Mouse (Mus musculus) embryonic facial prominence, embryonic 15.5 days (tissue): ENCODE measurements around the gene Pigc. TPM values are rescaled to one million over a fixed set of nuclear protein-coding genes. Genes with fewer than 3 reads are reported as not detected.

ENCODE experiments used
- ATAC-seq: fragments of 200-750 bp; cut with Nextera tagmentation; 2 replicates; pipeline ENCODE4 v1.8.0; 2017; ENCODE audit warnings: low read depth, moderate TSS enrichment; ENCODE audit not compliant: insufficient number of reproducible peaks, low FRiP score, low TSS enrichment
- H3K27ac ChIP-seq: fragments of 300-500 bp; sonication (generic); replicated peaks from 2 replicates; pipeline ENCODE4 v1.5.1; 2015; ENCODE audit warnings: mild to moderate bottlenecking, inconsistent platforms
- H3K27me3 ChIP-seq: fragments of 300-500 bp; sonication (generic); 2 replicates; pipeline ENCODE4 v1.6.1; 2015; ENCODE audit warnings: inconsistent platforms
- H3K36me3 ChIP-seq: fragments of 300-500 bp; sonication (generic); 2 replicates; pipeline ENCODE4 v1.6.1; 2015; ENCODE audit warnings: mild to moderate bottlenecking, inconsistent platforms
- H3K4me1 ChIP-seq: fragments of 300-500 bp; sonication (generic); 2 replicates; pipeline ENCODE4 v1.6.1; 2015; ENCODE audit warnings: inconsistent platforms
- H3K4me2 ChIP-seq: fragments of 300-500 bp; sonication (generic); replicated peaks from 2 replicates; pipeline ENCODE4 v1.6.1; 2015; ENCODE audit warnings: mild to moderate bottlenecking, inconsistent platforms
- H3K4me3 ChIP-seq: fragments of 300-500 bp; sonication (generic); replicated peaks from 2 replicates; pipeline ENCODE4 v1.5.1; 2015; ENCODE audit warnings: mild to moderate bottlenecking, inconsistent platforms
- H3K9ac ChIP-seq: fragments of 300-500 bp; sonication (generic); 2 replicates; pipeline ENCODE4 v1.6.1; 2015; ENCODE audit warnings: inconsistent platforms
- H3K9me3 ChIP-seq: fragments of 300-500 bp; sonication (generic); replicated peaks from 2 replicates; pipeline ENCODE4 v1.6.1; 2016; ENCODE audit warnings: inconsistent platforms
- WGBS: fragments of 180-500 bp; shearing (Covaris S2); methylation state at CpG from one replicate; pipeline ENCODE4 v1.1.7; 2015; 5-methylcytosine and 5-hydroxymethylcytosine counted together
- polyA plus RNA-seq: library from polyadenylated mRNA; unstranded; fragments of >200 nt; fragmentation: Nextera tagmentation; extraction: Ambion mirVana; gene quantifications from 2 replicates; pipeline ENCODE4 v1.2.1, GENCODE M21; 2015

Gene Pigc
- polyA plus RNA-seq, 1 experiment from 2014 or later = 42.4 TPM

GRCm38 (mm10) chr1:161999882-162000371 lies 30.9 kb downstream of the Pigc start:
- Histone ChIP-seq H3K27me3 (no peaks in the 10 kb centered on the region), H3K9me3 (no peaks in the 10 kb centered on the region), H3K4me3 (no peak overlapping the region; the same call in 1 of the 2 replicates), H3K4me2 (peak overlapping the region; percentile 33), H3K9ac (no peak overlapping the region), H3K36me3 (no peaks in the 10 kb centered on the region), H3K4me1 (peaks cover 41% of the 10 kb centered on the region), H3K27ac (peak overlapping the region; percentile 91)
- peak; percentile 55 for ATAC-seq
- 2% methylated on average over 4 of the region's 4 CpGs for WGBS

- H3K9me3 ChIP-seq = no peaks in the 10 kb centered on the region
- H3K4me2 ChIP-seq = no peak overlapping the region
- ATAC-seq = no peak; the same call in 1 of the 2 replicates
- H3K27ac ChIP-seq = peak overlapping the region; percentile 91
- WGBS = 28% methylated on average over 8 of the region's 8 CpGs
- H3K4me3 ChIP-seq = no peak overlapping the region
- H3K9ac ChIP-seq = no peak overlapping the region
- peaks cover 51% of the 10 kb centered on the region for H3K4me1 ChIP-seq
- H3K27me3 ChIP-seq = no peaks in the 10 kb centered on the region
- no peaks in the 10 kb centered on the region for H3K36me3 ChIP-seq
Observed at GRCm38 (mm10) chr1:162001328-162001727, 32.3 kb downstream of the Pigc start.

GRCm38 (mm10) chr1:162003729-162004517 lies 34.9 kb downstream of the Pigc start:
- Histone ChIP-seq H3K4me1 (peaks cover 70% of the 10 kb centered on the region), H3K4me3 (no peak overlapping the region), H3K27ac (peak overlapping the region; percentile 96), H3K27me3 (no peaks in the 10 kb centered on the region), H3K9ac (no peak overlapping the region), H3K9me3 (no peaks in the 10 kb centered on the region), H3K4me2 (peak overlapping the region; percentile 31), H3K36me3 (no peaks in the 10 kb centered on the region)
- ATAC-seq = peak; percentile 60; the same call in 1 of the 2 replicates
- WGBS = 33% methylated on average over 14 of the region's 14 CpGs

DNA sequence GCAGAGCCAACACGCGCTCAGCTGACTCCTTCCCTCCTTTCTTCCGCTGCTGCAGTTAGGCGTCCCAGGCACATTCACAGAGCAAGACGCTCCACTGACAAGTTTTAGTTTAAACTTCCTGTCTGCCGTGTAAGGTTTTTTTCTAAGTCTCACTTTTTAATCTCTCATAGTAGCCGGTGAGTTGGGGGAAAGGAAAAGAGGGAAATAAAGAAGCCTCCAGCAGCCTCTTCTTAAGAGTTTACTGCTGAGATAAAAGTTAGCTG lies 35.5 kb downstream of the Pigc start:
- Histone ChIP-seq H3K4me2 (peak overlapping the region; percentile 31), H3K9me3 (no peaks in the 10 kb centered on the region), H3K4me3 (no peak overlapping the region), H3K4me1 (peaks cover 72% of the 10 kb centered on the region), H3K36me3 (no peaks in the 10 kb centered on the region), H3K27me3 (no peaks in the 10 kb centered on the region), H3K9ac (no peak overlapping the region), H3K27ac (peak overlapping the region; percentile 96)
- WGBS = 9% methylated on average over 7 of the region's 7 CpGs
- ATAC-seq = no peak

- Histone ChIP-seq H3K36me3 (no peaks in the 10 kb centered on the region), H3K4me3 (no peak overlapping the region), H3K27ac (peak overlapping the region; percentile 96), H3K27me3 (no peaks in the 10 kb centered on the region), H3K4me2 (peak overlapping the region; percentile 31), H3K9ac (0 out of 2 replicates have a peak overlapping the region, but pooled peaks have one; percentile 15), H3K9me3 (no peaks in the 10 kb centered on the region), H3K4me1 (peaks cover 72% of the 10 kb centered on the region)
- ATAC-seq = no peak
- 27% methylated on average over 23 of the region's 23 CpGs for WGBS
Observed at GRCm38 (mm10) chr1:162004821-162005770, 36.1 kb downstream of the Pigc start.

DNA sequence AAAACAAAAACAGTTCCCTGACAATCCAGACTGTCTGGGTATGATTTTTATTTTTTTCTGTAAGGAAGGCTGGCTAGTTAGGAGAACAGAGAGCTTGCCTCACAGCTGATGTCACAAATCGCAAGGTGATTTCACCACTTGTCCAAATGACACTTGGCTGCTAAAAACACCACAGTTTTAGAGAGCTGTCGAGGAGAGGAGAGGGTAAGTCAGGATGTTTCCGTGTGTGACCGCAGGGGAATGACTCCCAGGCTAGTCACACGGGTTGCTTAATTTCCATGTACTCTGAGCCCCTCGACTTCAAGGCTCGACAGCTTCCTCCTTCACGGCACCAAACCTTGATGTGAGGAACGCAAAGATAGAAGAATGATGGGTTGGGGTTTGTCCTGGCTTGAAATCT lies 37.1 kb downstream of the Pigc start:
- H3K4me3 ChIP-seq = no peak overlapping the region
- H3K4me1 ChIP-seq = peaks cover 74% of the 10 kb centered on the region
- no peaks in the 10 kb centered on the region for H3K27me3 ChIP-seq
- no peaks in the 10 kb centered on the region for H3K9me3 ChIP-seq
- no peaks in the 10 kb centered on the region for H3K36me3 ChIP-seq
- WGBS = 54% methylated on average over 9 of the region's 9 CpGs
- no peak for ATAC-seq
- no peak overlapping the region for H3K9ac ChIP-seq
- peak overlapping the region; percentile 99 for H3K27ac ChIP-seq
- no peak overlapping the region for H3K4me2 ChIP-seq

GRCm38 (mm10) chr1:162008208-162008607 lies 39.2 kb downstream of the Pigc start:
- H3K4me1 ChIP-seq = peaks cover 72% of the 10 kb centered on the region

GRCm38 (mm10) chr1:162008631-162009067 lies 39.7 kb downstream of the Pigc start:
- peak overlapping the region; percentile 22 for H3K4me2 ChIP-seq
- ATAC-seq = peak; percentile 84
- 5% methylated on average over 8 of the region's 8 CpGs for WGBS

More at GRCm38 (mm10) chr1:162008208-162008607, 39.2 kb downstream of the Pigc start:
- Histone ChIP-seq H3K36me3 (no peaks in the 10 kb centered on the region), H3K4me3 (no peak overlapping the region), H3K9ac (no peak overlapping the region), H3K4me2 (peak overlapping the region; percentile 22), H3K27ac (peak overlapping the region; percentile 99), H3K27me3 (no peaks in the 10 kb centered on the region), H3K9me3 (no peaks in the 10 kb centered on the region)
- 20% methylated on average over 4 of the region's 4 CpGs for WGBS
- ATAC-seq = peak; percentile 48; the same call in 1 of the 2 replicates

DNA sequence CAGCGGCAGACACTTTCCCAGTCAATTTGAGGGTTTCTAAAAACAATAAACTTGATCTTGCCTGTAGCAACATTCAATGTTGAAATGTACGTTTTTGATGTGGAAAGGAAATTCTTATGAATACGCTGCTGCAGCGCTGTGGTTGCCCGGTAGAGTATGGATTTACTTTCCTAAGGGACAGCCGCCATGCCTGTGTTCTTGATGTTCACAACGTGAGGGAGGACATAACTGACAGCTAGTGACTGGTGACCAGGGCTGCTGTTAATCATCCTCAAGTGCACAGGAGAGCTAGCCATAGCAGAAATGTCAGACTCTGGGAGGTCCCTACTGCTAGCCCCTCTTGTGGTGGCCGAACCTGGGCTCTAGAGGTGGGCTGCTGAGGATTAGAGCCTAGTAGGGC lies 40.1 kb downstream of the Pigc start:
- no peak overlapping the region for H3K9ac ChIP-seq
- 11% methylated on average over 8 of the region's 8 CpGs for WGBS
- peak overlapping the region; percentile 22; the same call in 1 of the 2 replicates for H3K4me2 ChIP-seq
- no peaks in the 10 kb centered on the region for H3K9me3 ChIP-seq
- H3K4me1 ChIP-seq = peaks cover 68% of the 10 kb centered on the region
- no peak overlapping the region for H3K4me3 ChIP-seq
- no peaks in the 10 kb centered on the region for H3K36me3 ChIP-seq
- peak overlapping the region; percentile 99 for H3K27ac ChIP-seq
- H3K27me3 ChIP-seq = no peaks in the 10 kb centered on the region
- 0 out of 2 replicates have a peak, but pooled peaks have one; percentile 1 for ATAC-seq

More at GRCm38 (mm10) chr1:162008631-162009067, 39.7 kb downstream of the Pigc start:
- no peaks in the 10 kb centered on the region for H3K27me3 ChIP-seq
- no peaks in the 10 kb centered on the region for H3K36me3 ChIP-seq
- H3K4me3 ChIP-seq = no peak overlapping the region
- no peaks in the 10 kb centered on the region for H3K9me3 ChIP-seq
- H3K4me1 ChIP-seq = peaks cover 72% of the 10 kb centered on the region
- no peak overlapping the region for H3K9ac ChIP-seq
- H3K27ac ChIP-seq = peak overlapping the region; percentile 99

- Histone ChIP-seq H3K9ac (no peak overlapping the region), H3K4me3 (no peak overlapping the region), H3K27me3 (no peaks in the 10 kb centered on the region), H3K36me3 (no peaks in the 10 kb centered on the region), H3K4me2 (no peak overlapping the region), H3K27ac (peak overlapping the region; percentile 48; the same call in 1 of the 2 replicates), H3K9me3 (no peaks in the 10 kb centered on the region), H3K4me1 (peaks cover 71% of the 10 kb centered on the region)
- no peak for ATAC-seq
- 73% methylated on average over 16 of the region's 16 CpGs for WGBS
Observed at GRCm38 (mm10) chr1:162011523-162012245, 42.7 kb downstream of the Pigc start.
